ENCODE assay signal across 8 mouse cellular contexts in genomic region chr5:96792422-96792821, GRCm38 (mm10). TPM values are rescaled to one million over a fixed set of nuclear protein-coding genes. Genes with fewer than 3 reads are reported as not detected.
DNase-seq lines count a peak whose midpoint lies in the region; ATAC-seq lines count a peak whose summit lies in the region.

No protein-coding gene starts in this region.

- H3K9ac ChIP-seq in kidney, embryonic 15.5 days: no peak overlapping the region
- no peak overlapping the region for H3K9ac ChIP-seq in forebrain, embryonic 11.5 days (ENCODE audit: low read length)

- H3K27me3 ChIP-seq in kidney, embryonic 15.5 days: no peaks in the 10 kb centered on the region
- H3K27me3 ChIP-seq in forebrain, embryonic 11.5 days (ENCODE audit: control insufficient read depth, insufficient read depth, low read length): no peaks in the 10 kb centered on the region

- no peaks in the 10 kb centered on the region for H3K9me3 ChIP-seq in kidney, embryonic 15.5 days (replicated peaks)
- no peaks in the 10 kb centered on the region for H3K9me3 ChIP-seq in forebrain, embryonic 11.5 days (ENCODE audit: control insufficient read depth, low read length)

- H3K4me1 ChIP-seq in kidney, embryonic 15.5 days: peaks cover 29% of the 10 kb centered on the region
- 0 out of 2 replicates have a peak, but pooled peaks cover 1% of the 10 kb centered on the region for H3K4me1 ChIP-seq in forebrain, embryonic 11.5 days (replicated peaks; ENCODE audit: control insufficient read depth, insufficient read depth, low read length)

- H3K27ac ChIP-seq in kidney, embryonic 15.5 days: peak overlapping the region; percentile 43
- no peak overlapping the region for H3K27ac ChIP-seq in forebrain, embryonic 11.5 days (ENCODE audit: low read depth, low read length)

- 0 out of 2 replicates have a peak, but pooled peaks have one; percentile 24 for ATAC-seq in kidney, embryonic 15.5 days (replicated peaks; ENCODE audit: low FRiP score)
- no peak for ATAC-seq in forebrain, embryonic 11.5 days (replicated peaks; ENCODE audit: low FRiP score)

- no peaks in the 10 kb centered on the region for H3K36me3 ChIP-seq in kidney, embryonic 15.5 days
- H3K36me3 ChIP-seq in forebrain, embryonic 11.5 days (ENCODE audit: control insufficient read depth, insufficient read depth, low read length): no peaks in the 10 kb centered on the region

- WGBS in kidney, embryonic 15.5 days: 49% methylated on average over 9 of the region's 9 CpGs
- 67% methylated on average over 9 of the region's 9 CpGs for WGBS in forebrain, embryonic 11.5 days

- H3K4me3 ChIP-seq in kidney, embryonic 15.5 days (replicated peaks): no peak overlapping the region
- H3K4me3 ChIP-seq in forebrain, embryonic 11.5 days (ENCODE audit: low read depth, low read length): no peak overlapping the region

- peak overlapping the region; percentile 86 for H3K4me2 ChIP-seq in kidney, embryonic 15.5 days
- no peak overlapping the region for H3K4me2 ChIP-seq in forebrain, embryonic 11.5 days (ENCODE audit: low read depth, low read length, severe bottlenecking)

- DNase-seq in R1 (ENCODE audit: low read depth, low spot score): peak; percentile 53
- peak; percentile 71 for DNase-seq in heart, adult 8-10 months (ENCODE audit: low spot score)
- DNase-seq in lung, postnatal 14 days: peak; percentile 46
- DNase-seq in layer of hippocampus, postnatal 10 days (ENCODE audit: low spot score in 2 of 2): no peak
- DNase-seq in retina, postnatal 1 day: no peak
- DNase-seq in cerebellum, adult 11 months: no peak
- no peak for DNase-seq in forebrain, embryonic 11.5 days (ENCODE audit: low spot score)

RNA-seq across cellular contexts. Expression of gene Anxa3, which starts 0.7 kb away (rescaled TPM):
- 10 to 100 TPM; 21.1 to 30.2 (median 26.6) TPM for total RNA-seq in heart, adult 8-10 months (2022)
- 68.1 and 68.2 TPM in 2 replicates for polyA plus RNA-seq in kidney, embryonic 15.5 days (2015; fragmentation: Nextera tagmentation; extraction: Ambion mirVana)
- total RNA-seq in layer of hippocampus, postnatal 10 days (2021): 10 to 100 TPM; 18.9 to 23.0 TPM
- 35.7 and 42.3 TPM in 2 replicates for polyA plus RNA-seq in forebrain, embryonic 11.5 days (2014; fragmentation: Nextera tagmentation; extraction: Ambion mirVana)

Comparison
In these comparisons a context has a peak if more than half of its experiments do, and no peak if none do; other contexts are left out.
1. DNase-seq: peak in R1 (single experiment), heart, adult 8-10 months (single experiment) and lung, postnatal 14 days (single experiment); none in layer of hippocampus, postnatal 10 days (0 of 2), retina, postnatal 1 day (single experiment), cerebellum, adult 11 months (single experiment) and forebrain, embryonic 11.5 days (single experiment).